ENCODE assay signal across 32 mouse cellular contexts in the genomic region with DNA sequence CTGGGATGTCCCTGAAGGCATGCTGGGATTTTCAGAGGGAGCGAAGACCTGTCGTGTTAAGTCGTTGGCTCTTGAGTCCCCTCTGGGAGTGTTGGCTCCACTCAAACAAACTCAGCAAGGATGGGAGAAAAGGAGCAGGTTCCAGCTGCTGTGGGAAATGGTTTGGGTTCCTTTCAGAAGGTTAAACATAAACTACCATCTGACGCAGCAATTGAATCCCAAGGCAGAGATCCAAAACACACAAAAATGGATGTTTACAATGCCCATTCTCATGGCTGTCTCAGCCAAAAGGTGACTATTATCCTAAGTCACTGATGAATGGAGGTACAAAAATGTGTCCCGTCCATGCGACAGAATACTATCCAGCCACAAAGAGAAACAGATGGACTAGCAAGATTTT. TPM values are rescaled to one million over a fixed set of nuclear protein-coding genes. Genes with fewer than 3 reads are reported as not detected.
DNase-seq lines count a peak whose midpoint lies in the region; ATAC-seq and TF ChIP-seq lines count a peak whose summit lies in the region.
"Had no signal": no experiment of that assay in that cellular context is flagged by ENCODE, and none has a peak within 500 bp of the region (broad histone marks: within the 10 kb centered on the region; RNA-seq: fewer than 3 reads in every experiment).

No protein-coding gene starts in this region.

- no peak overlapping the region for H3K9ac ChIP-seq in forebrain, postnatal 0 days
- H3K9ac ChIP-seq in forebrain, embryonic 14.5 days (ENCODE audit: low read length), result no peak overlapping the region
- H3K9ac ChIP-seq in stomach, embryonic 15.5 days, result no peak overlapping the region
- H3K9ac ChIP-seq in stomach, postnatal 0 days (ENCODE audit: low read length), result no peak overlapping the region
- H3K9ac ChIP-seq: forebrain, embryonic 13.5 days; heart, embryonic 13.5 days; hindbrain, embryonic 14.5 days; limb, embryonic 13.5 days; midbrain, embryonic 12.5 days had no signal

- TF ChIP-seq EP300 in stomach, postnatal 0 days (optimal IDR thresholded peaks at IDR 0.05), result no peak

- no peak overlapping the region for H3K4me2 ChIP-seq in forebrain, postnatal 0 days (ENCODE audit: low read depth)
- no peak overlapping the region for H3K4me2 ChIP-seq in forebrain, embryonic 14.5 days (ENCODE audit: low read length)
- H3K4me2 ChIP-seq in stomach, embryonic 15.5 days, result no peak overlapping the region
- H3K4me2 ChIP-seq in stomach, postnatal 0 days (replicated peaks; ENCODE audit: low read depth), result no peak overlapping the region
- H3K4me2 ChIP-seq: forebrain, embryonic 13.5 days; heart, embryonic 13.5 days; hindbrain, embryonic 14.5 days; limb, embryonic 13.5 days; midbrain, embryonic 12.5 days had no signal

- DNase-seq in forebrain, postnatal 0 days, result no peak
- no peak for DNase-seq in forebrain, embryonic 14.5 days (ENCODE audit: low spot score)
- DNase-seq in kidney, adult 9 months, result peak; percentile 69
- no peak for DNase-seq in kidney, postnatal 10 days
- DNase-seq in stomach, postnatal 0 days (ENCODE audit: low spot score), result no peak
- no peak for DNase-seq in embryo, embryonic 9.5 days (ENCODE audit: extremely low spot score)
- DNase-seq in T-cell, adult 2 months (ENCODE audit: low spot score), result no peak
- DNase-seq: adrenal gland, postnatal 10 days; cerebellum, adult 8-10 months; cerebellum, postnatal 25 days; gastrocnemius, postnatal 10 days; heart, postnatal 10 days; lung, adult 18-20 months; lung, postnatal 4 days; right cerebral cortex, postnatal 25 days; thymus, adult 2 months; thymus, postnatal 36 days had no signal

- H3K4me3 ChIP-seq in forebrain, postnatal 0 days (ENCODE audit: low read depth, low read length), result no peak overlapping the region
- H3K4me3 ChIP-seq in forebrain, embryonic 14.5 days (ENCODE audit: low read depth, low read length), result no peak overlapping the region
- H3K4me3 ChIP-seq in stomach, embryonic 15.5 days (replicated peaks), result no peak overlapping the region
- no peak overlapping the region for H3K4me3 ChIP-seq in stomach, postnatal 0 days (ENCODE audit: low read depth, low read length)
- H3K4me3 ChIP-seq: forebrain, embryonic 13.5 days; heart, embryonic 13.5 days; limb, embryonic 13.5 days; megakaryocyte, embryonic 14.5 days; midbrain, embryonic 12.5 days had no signal

- ATAC-seq in forebrain, postnatal 0 days, result no peak
- no peak for ATAC-seq in forebrain, embryonic 14.5 days
- no peak for ATAC-seq in stomach, embryonic 15.5 days (ENCODE audit: insufficient read depth, low FRiP score, low read depth)
- ATAC-seq in stomach, postnatal 0 days (ENCODE audit: low FRiP score, low TSS enrichment), result no peak
- ATAC-seq: forebrain, embryonic 13.5 days; intestine, postnatal 0 days; lung, postnatal 0 days had no signal

- H3K27ac ChIP-seq in forebrain, postnatal 0 days (ENCODE audit: low read depth, low read length), result peak overlapping the region; percentile 15; the same call in 1 of the 2 replicates
- no peak overlapping the region for H3K27ac ChIP-seq in forebrain, embryonic 14.5 days (ENCODE audit: low read depth, low read length)
- 0 out of 2 replicates have a peak overlapping the region, but pooled peaks have one; percentile 51 for H3K27ac ChIP-seq in stomach, embryonic 15.5 days
- H3K27ac ChIP-seq in stomach, postnatal 0 days (replicated peaks), result no peak overlapping the region
- H3K27ac ChIP-seq: forebrain, embryonic 13.5 days; heart, embryonic 13.5 days; hindbrain, embryonic 14.5 days; limb, embryonic 13.5 days; midbrain, embryonic 12.5 days had no signal

- WGBS in forebrain, postnatal 0 days, result 62% methylated on average over 6 of the region's 6 CpGs
- WGBS in forebrain, embryonic 14.5 days, result 86% methylated on average over 6 of the region's 6 CpGs
- 58% methylated on average over 6 of the region's 6 CpGs for WGBS in stomach, embryonic 15.5 days
- 48% methylated on average over 6 of the region's 6 CpGs for WGBS in stomach, postnatal 0 days

- H3K4me1 ChIP-seq in forebrain, postnatal 0 days (ENCODE audit: insufficient read depth), result peaks cover 2% of the 10 kb centered on the region
- peaks cover 16% of the 10 kb centered on the region for H3K4me1 ChIP-seq in forebrain, embryonic 14.5 days (ENCODE audit: control insufficient read depth, insufficient read depth, low read length)
- peaks cover 15% of the 10 kb centered on the region for H3K4me1 ChIP-seq in stomach, embryonic 15.5 days
- H3K4me1 ChIP-seq in stomach, postnatal 0 days (replicated peaks; ENCODE audit: control insufficient read depth, insufficient read depth), result peaks cover 6% of the 10 kb centered on the region; the same call in 1 of the 2 replicates

- H3K9me3 ChIP-seq in forebrain, postnatal 0 days (ENCODE audit: low read length), result no peaks in the 10 kb centered on the region
- no peaks in the 10 kb centered on the region for H3K9me3 ChIP-seq in forebrain, embryonic 14.5 days (replicated peaks; ENCODE audit: control insufficient read depth, low read length)
- no peaks in the 10 kb centered on the region for H3K9me3 ChIP-seq in stomach, embryonic 15.5 days
- H3K9me3 ChIP-seq in stomach, postnatal 0 days (ENCODE audit: control insufficient read depth, low read length), result 0 out of 2 replicates have a peak, but pooled peaks cover 2% of the 10 kb centered on the region
- H3K9me3 ChIP-seq: forebrain, embryonic 13.5 days; limb, embryonic 13.5 days; midbrain, embryonic 12.5 days had no signal

- no peaks in the 10 kb centered on the region; the same call in 1 of the 2 replicates for H3K27me3 ChIP-seq in forebrain, postnatal 0 days (ENCODE audit: insufficient read depth, low read length)
- peaks cover 12% of the 10 kb centered on the region; the same call in 1 of the 2 replicates for H3K27me3 ChIP-seq in forebrain, embryonic 14.5 days (replicated peaks; ENCODE audit: control insufficient read depth, insufficient read depth, low read length)
- H3K27me3 ChIP-seq in stomach, embryonic 15.5 days (replicated peaks), result peaks cover 11% of the 10 kb centered on the region; the same call in 1 of the 2 replicates
- no peaks in the 10 kb centered on the region for H3K27me3 ChIP-seq in stomach, postnatal 0 days (ENCODE audit: control insufficient read depth, insufficient read depth, low read length)

- H3K36me3 ChIP-seq in forebrain, postnatal 0 days (ENCODE audit: insufficient read depth), result no peaks in the 10 kb centered on the region
- H3K36me3 ChIP-seq in forebrain, embryonic 14.5 days (ENCODE audit: control insufficient read depth, insufficient read depth, low read length), result no peaks in the 10 kb centered on the region
- H3K36me3 ChIP-seq in stomach, embryonic 15.5 days, result no peaks in the 10 kb centered on the region
- no peaks in the 10 kb centered on the region for H3K36me3 ChIP-seq in stomach, postnatal 0 days (ENCODE audit: control insufficient read depth, insufficient read depth, low read length)
- H3K36me3 ChIP-seq: heart, embryonic 13.5 days; limb, embryonic 13.5 days; midbrain, embryonic 12.5 days had no signal

- no peak for TF ChIP-seq CTCF in forebrain, postnatal 0 days (IDR thresholded peaks at IDR 0.05; ENCODE audit: low read depth)
- TF ChIP-seq CTCF in stomach, postnatal 0 days (IDR thresholded peaks at IDR 0.05; ENCODE audit: low read depth), result no peak

RNA-seq across cellular contexts. Expression of gene Cbs, which starts 4.0 kb away (rescaled TPM):
- 18.6 and 20.2 TPM in 2 replicates for total RNA-seq in forebrain, postnatal 0 days (2014; rRNA removed)
- polyA plus RNA-seq in forebrain, postnatal 0 days (2015; fragmentation: Nextera tagmentation; extraction: Ambion mirVana), result 16.3 and 22.3 TPM in 2 replicates
- 5.6 and 6.1 TPM in 2 replicates for polyA plus RNA-seq in forebrain, embryonic 14.5 days (2014; fragmentation: Nextera tagmentation; extraction: Ambion mirVana)
- polyA plus RNA-seq in stomach, embryonic 15.5 days (2015; fragmentation: Nextera tagmentation; extraction: Ambion mirVana), result 24.5 and 38.2 TPM in 2 replicates
- polyA plus RNA-seq in stomach, postnatal 0 days (2015; fragmentation: Nextera tagmentation; extraction: Ambion mirVana), result 0.83 and 1.2 TPM in 2 replicates
- total RNA-seq: hematopoietic stem cell, adult 5-6 weeks; neutrophil, adult 5-6 weeks had no signal

RNA-seq across cellular contexts. Expression of gene U2af1, which starts 25.7 kb away (rescaled TPM):
- total RNA-seq in forebrain, postnatal 0 days (2014; rRNA removed), result 86.4 and 102 TPM in 2 replicates
- 264 and 273 TPM in 2 replicates for polyA plus RNA-seq in forebrain, postnatal 0 days (2015; fragmentation: Nextera tagmentation; extraction: Ambion mirVana)
- 165 and 172 TPM in 2 replicates for polyA plus RNA-seq in forebrain, embryonic 14.5 days (2014; fragmentation: Nextera tagmentation; extraction: Ambion mirVana)
- 301 and 311 TPM in 2 replicates for polyA plus RNA-seq in stomach, embryonic 15.5 days (2015; fragmentation: Nextera tagmentation; extraction: Ambion mirVana)
- 155 and 161 TPM in 2 replicates for polyA plus RNA-seq in stomach, postnatal 0 days (2015; fragmentation: Nextera tagmentation; extraction: Ambion mirVana)

RNA-seq across cellular contexts. Expression of gene Cryaa, which starts 44.6 kb away (rescaled TPM):
- not detected in 2 replicates for total RNA-seq in forebrain, postnatal 0 days (2014; rRNA removed)
- polyA plus RNA-seq in forebrain, postnatal 0 days (2015; fragmentation: Nextera tagmentation; extraction: Ambion mirVana), result 0.28 TPM in 1 of 2 replicates, not detected in the other
- 0.14 TPM in 1 of 2 replicates, not detected in the other for polyA plus RNA-seq in forebrain, embryonic 14.5 days (2014; fragmentation: Nextera tagmentation; extraction: Ambion mirVana)
- 0.21 TPM in 1 of 2 replicates, not detected in the other for polyA plus RNA-seq in stomach, embryonic 15.5 days (2015; fragmentation: Nextera tagmentation; extraction: Ambion mirVana)
- 0.12 and 0.24 TPM in 2 replicates for polyA plus RNA-seq in stomach, postnatal 0 days (2015; fragmentation: Nextera tagmentation; extraction: Ambion mirVana)
- total RNA-seq: adrenal gland, postnatal 10 days; gastrocnemius, postnatal 10 days; heart, adult 8-10 months; heart, postnatal 10 days; hematopoietic stem cell, adult 5-6 weeks; left cerebral cortex, postnatal 36 days had no signal
- polyA plus RNA-seq: C2C12; forebrain, embryonic 13.5 days; gonadal fat pad, adult 2 months; heart, embryonic 13.5 days; limb, embryonic 13.5 days; midbrain, embryonic 12.5 days had no signal

Comparison
In these comparisons a context has a peak if more than half of its experiments do, and no peak if none do; other contexts are left out.
1. H3K27ac ChIP-seq: peak in forebrain, postnatal 0 days (single experiment) and stomach, embryonic 15.5 days (single experiment); none in forebrain, embryonic 14.5 days (single experiment) and stomach, postnatal 0 days (single experiment).